Mouse (Mus musculus) cerebellum, adult 9-11 months (tissue): Measurements from ENCODE around the gene 1110008L16Rik.
"Not testable (repeated sequence)": the region's sequence is repeated elsewhere in the genome, so short reads cannot be mapped to it uniquely, and the experiment has no call there.

ENCODE experiments used
- DNase-seq: peaks from one replicate; pipeline ENCODE4 v3.0.0; 2022

1110008L16Rik gene

GRCm38 (mm10) chr12:55299336-55299735, at the start of gene 1110008L16Rik:
Gene 1110008L16Rik (plus strand): TSS chr12:55299577.
- no peak for DNase-seq

GRCm38 (mm10) chr12:55261950-55262349, 37.4 kb upstream of the 1110008L16Rik start:
- not testable (repeated sequence) for DNase-seq

- DNase-seq, result not testable (repeated sequence)
Observed at GRCm38 (mm10) chr12:55263385-55263784, 36.0 kb upstream of the 1110008L16Rik start.

GRCm38 (mm10) chr12:55272243-55272642, 27.1 kb upstream of the 1110008L16Rik start:
- DNase-seq, result no peak

GRCm38 (mm10) chr12:55277583-55277982, 21.8 kb upstream of the 1110008L16Rik start:
- not testable (repeated sequence) for DNase-seq

GRCm38 (mm10) chr12:55298112-55298511, 1.3 kb upstream of the 1110008L16Rik start:
- no peak for DNase-seq

GRCm38 (mm10) chr12:55300820-55301351, 1.5 kb downstream of the 1110008L16Rik start:
- DNase-seq, result no peak

- peak; percentile 17 for DNase-seq
Observed at GRCm38 (mm10) chr12:55301472-55302300, 2.3 kb downstream of the 1110008L16Rik start.

GRCm38 (mm10) chr12:55302485-55303441, 3.4 kb downstream of the 1110008L16Rik start, which contains the start of gene Ppp2r3c:
Gene Ppp2r3c (minus strand): TSS chr12:55302998.
- DNase-seq, result peak; percentile 90

GRCm38 (mm10) chr12:55306371-55306770, 7.0 kb downstream of the 1110008L16Rik start:
- DNase-seq, result no peak

GRCm38 (mm10) chr12:55307566-55307965, 8.2 kb downstream of the 1110008L16Rik start:
- DNase-seq, result no peak

- no peak for DNase-seq
Observed at GRCm38 (mm10) chr12:55308731-55309130, 9.4 kb downstream of the 1110008L16Rik start.

GRCm38 (mm10) chr12:55309501-55309900, 10.1 kb downstream of the 1110008L16Rik start:
- DNase-seq, result no peak

- no peak for DNase-seq
Observed at GRCm38 (mm10) chr12:55311841-55312240, 12.5 kb downstream of the 1110008L16Rik start.

- no peak for DNase-seq
Observed at GRCm38 (mm10) chr12:55313901-55314300, 14.5 kb downstream of the 1110008L16Rik start.

- peak; percentile 62 for DNase-seq
Observed at GRCm38 (mm10) chr12:55315192-55315591, 15.8 kb downstream of the 1110008L16Rik start.

GRCm38 (mm10) chr12:55321642-55322291, 22.4 kb downstream of the 1110008L16Rik start:
- DNase-seq, result no peak

- DNase-seq, result no peak
Observed at GRCm38 (mm10) chr12:55325702-55326101, 26.3 kb downstream of the 1110008L16Rik start.

GRCm38 (mm10) chr12:55328784-55329183, 29.4 kb downstream of the 1110008L16Rik start:
- no peak for DNase-seq

GRCm38 (mm10) chr12:55329351-55329750, 30.0 kb downstream of the 1110008L16Rik start:
- no peak for DNase-seq

- no peak for DNase-seq
Observed at GRCm38 (mm10) chr12:55333662-55334061, 34.3 kb downstream of the 1110008L16Rik start.

GRCm38 (mm10) chr12:55338490-55338889, 39.1 kb downstream of the 1110008L16Rik start:
- DNase-seq, result not testable (repeated sequence)
